Mouse (Mus musculus): ENCODE measurements around the gene Zfp846. TPM values are rescaled to one million over a fixed set of nuclear protein-coding genes. Genes with fewer than 3 reads are reported as not detected.

The Zfp846 gene
- polyA plus RNA-seq, 1 experiment: 6.9 TPM

DNA sequence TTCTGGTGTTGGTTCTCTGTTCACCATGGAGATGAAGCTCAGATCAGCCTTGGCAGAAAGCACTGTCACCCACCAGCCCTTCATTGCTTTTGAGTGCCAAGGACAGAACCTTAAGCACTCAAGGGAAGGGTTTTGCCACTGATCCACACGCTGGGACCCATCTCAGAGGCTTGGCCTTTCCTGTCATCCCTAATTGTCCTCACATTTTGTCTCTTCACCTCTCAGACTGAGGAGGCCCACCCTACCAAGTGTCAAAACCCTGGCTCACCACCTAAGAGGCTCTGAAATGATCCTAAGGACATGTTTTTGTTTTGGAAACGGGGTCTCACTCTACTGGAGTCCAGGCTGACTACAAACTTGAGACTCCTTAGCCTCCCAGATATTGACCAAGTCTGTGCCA lies 55.7 kb downstream of the Zfp846 start:
- peak; percentile 10 for DNase-seq (ENCODE audit: low spot score)

DNA sequence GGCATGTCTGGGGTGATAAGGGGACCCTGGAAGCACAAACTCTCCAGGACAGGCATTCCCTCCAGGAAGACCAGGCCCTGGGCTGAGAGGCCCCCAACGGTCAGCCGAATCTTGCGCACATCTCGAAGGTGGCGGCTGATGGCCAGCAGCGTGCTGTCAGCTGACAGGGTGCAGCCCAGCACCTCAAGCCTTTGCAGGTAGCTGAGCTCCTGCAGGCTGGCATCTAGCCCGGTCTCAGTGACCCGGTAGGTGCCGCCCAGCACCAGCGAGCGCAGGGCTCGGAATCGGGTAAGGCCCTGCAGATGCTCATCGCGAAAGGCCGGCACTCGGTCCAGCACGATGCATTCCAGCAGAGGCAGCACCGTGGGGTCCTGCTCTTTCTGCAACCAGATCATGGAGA lies 57.5 kb downstream of the Zfp846 start:
- DNase-seq (ENCODE audit: low spot score): peak; percentile 19

DNA sequence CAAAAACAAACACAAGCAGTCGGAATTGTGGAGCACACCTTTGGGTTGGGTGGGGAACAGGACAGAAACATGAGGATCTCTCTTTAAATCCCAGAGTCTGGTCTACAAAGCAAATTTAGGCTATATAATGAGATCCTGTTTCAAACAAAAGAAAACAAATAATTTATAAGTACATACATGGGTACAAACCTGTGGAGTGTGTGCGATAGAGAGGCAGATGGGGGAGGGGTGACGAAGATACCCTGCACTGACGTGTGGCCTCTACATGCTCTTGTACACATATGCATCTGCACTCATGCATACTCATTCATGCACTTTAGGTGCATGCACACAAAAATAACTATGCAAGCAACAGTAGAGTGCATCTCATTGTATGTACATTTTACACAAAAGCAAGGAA lies 58.4 kb downstream of the Zfp846 start:
- no peak for DNase-seq (ENCODE audit: low spot score)

DNA sequence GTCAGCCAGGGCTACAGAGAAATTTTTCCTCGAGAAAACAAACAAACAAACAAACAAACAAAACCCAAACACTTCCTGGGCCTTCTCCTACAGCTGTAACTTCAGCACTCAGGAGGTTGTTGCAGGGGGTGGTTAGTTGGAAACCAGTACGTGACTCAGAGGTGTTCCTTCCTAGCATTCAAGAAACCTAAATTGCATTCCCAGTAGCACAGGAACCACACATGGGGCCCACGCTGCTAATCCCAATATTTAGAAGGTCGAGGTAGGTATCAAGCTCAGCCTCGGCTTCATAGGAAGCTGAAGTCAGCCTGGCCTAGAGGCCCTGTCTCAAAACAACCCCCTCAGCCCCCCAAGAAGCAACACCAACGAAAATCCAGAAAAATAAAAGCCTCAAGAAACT lies 60.4 kb downstream of the Zfp846 start:
- DNase-seq (ENCODE audit: low spot score): no peak

DNA sequence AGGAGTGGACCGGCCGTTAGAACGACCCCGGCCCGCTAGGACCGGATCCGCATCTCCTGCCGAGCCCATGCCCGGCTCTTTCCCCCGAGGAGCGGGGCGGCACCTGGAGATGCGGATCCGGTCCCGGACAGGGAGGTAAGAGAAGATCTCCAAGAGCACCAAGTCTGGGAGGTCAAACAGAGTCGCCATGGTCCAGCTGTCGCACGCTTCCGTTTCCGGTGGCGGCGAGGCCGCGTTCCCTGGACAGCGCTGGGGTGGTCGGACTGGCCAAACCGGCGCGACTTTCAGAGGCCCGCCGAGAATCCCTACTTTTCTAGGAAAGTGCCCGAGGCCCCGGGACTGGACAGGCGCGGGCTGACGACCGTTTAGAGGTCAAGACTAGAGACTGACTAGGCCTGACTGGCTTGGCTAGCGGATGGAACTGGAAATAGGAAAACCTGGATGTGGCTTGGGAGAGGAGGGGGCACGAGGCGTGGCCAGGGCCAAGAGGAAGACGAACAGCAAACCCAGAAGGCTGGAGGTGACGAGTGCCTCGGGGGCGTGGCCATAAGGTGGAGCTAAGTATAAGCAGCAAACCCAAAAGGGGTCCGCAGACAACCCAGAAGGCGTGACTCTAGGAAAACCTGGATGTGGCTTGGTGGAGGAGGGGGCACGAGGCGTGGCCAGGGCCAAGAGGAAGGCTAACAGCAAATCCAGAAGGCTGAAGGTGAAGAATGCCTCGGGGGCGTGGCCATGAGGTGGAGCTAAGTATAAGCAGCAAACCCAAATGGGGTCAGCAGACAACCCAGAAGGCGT lies 61.2 kb downstream of the Zfp846 start, which contains the start of gene Ubl5:
TSS of gene Ubl5 (plus strand) at position 778 of the 795 bp plus-strand sequence.
- DNase-seq (ENCODE audit: low spot score): peak; percentile 32

DNA sequence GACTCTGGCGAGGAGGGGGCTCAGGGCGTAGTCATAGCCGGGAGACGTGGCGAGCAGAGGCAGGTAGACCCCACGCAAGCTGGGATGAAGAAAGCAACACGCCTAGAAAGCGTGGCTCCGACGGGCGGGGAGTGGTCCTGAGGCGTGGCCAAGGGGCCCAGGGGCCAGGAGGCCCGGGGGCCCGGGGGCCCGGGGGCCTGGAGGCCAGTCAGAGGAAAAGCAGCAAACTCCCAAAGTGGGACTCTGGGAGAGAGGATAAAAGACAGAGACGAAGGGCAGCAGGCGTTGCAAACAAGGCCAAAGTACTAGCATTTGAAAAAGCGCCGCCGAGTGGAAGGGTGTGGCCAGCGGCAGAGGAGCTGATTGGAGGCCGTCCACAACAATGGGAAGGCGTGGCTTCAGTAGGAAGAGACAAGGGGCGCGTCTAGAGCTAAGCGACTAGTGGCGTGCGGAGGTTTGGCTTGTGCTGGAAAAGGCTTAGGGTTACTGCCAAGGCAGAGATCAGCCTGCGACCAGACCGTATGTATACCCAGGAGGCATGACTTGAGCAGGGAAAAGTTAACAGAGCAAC lies 61.9 kb downstream of the Zfp846 start:
- peak; percentile 48 for DNase-seq (ENCODE audit: low spot score)

DNA sequence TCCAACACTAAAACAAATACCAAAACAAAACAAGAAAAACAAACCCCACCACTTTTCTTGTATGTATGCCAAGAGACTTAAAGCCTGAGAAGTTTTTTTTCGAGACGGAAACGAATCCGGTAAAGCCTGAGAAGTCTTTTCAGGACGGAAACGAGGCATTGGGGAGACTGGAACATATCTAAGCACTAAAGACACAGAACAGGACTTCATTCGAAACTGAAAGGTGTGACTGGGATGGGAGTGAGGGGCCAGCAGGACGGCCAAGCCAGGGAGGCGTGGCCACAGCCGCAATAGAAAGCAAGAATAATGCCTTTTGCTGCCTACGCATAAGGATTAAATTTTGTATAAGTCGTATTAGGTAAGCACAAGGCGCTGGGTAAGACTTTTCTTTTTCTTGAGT lies 62.7 kb downstream of the Zfp846 start:
- no peak for DNase-seq (ENCODE audit: low spot score)

DNA sequence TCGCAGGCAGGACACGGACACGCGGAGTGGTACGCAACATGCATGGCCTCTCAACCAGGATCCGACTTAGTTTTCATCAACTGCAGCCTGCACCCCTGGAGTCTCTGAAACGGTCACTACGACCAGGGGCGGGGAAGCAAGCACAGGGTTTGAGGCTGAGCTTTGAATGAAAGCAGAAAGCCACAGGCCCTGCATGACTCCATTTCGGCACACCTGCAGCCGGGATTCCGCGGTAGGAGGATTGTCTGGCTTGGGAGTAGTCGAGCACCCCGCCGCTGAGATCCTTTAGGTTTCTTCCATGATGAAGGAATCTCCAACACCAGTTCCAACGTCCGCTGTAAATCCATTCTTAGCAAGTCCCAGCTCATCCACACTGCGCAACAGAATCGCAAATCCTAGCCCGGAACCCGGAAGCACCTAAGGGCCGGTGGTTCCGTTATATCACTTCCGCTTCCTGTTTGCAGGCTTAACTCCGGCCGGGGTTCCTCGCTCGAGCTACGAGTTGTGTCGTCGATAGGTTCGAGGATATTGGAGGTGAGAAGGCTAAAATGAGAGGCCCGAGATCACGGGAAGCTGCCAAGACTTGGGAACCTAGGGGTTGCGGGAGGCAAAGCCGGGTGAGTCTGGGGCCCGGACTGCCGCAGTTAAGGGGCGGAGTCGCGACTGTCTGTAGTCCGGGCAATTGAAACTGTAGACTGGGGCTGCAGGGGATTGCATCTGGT lies 63.4 kb downstream of the Zfp846 start, which contains the start of gene Fbxl12:
TSS of gene Fbxl12 (minus strand) at position 408 of the 722 bp plus-strand sequence.
- DNase-seq (ENCODE audit: low spot score): peak; percentile 65

DNA sequence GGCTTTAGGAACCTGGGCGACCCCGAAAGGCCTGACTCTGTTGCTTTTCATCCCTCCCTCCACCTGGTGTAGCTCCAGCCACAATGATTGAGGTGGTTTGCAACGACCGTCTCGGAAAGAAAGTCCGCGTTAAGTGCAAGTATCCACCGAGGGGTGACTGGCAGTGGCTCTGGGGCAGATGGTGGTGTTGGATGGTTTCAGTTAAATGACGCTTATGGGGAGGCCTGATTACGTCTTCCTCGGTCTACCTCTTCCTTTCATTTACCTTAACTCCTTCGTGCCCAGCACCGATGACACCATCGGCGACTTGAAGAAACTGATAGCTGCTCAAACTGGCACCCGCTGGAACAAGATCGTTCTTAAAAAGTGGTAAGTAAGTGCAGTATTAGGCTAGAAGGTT lies 64.0 kb downstream of the Zfp846 start:
- DNase-seq (ENCODE audit: low spot score): no peak

DNA sequence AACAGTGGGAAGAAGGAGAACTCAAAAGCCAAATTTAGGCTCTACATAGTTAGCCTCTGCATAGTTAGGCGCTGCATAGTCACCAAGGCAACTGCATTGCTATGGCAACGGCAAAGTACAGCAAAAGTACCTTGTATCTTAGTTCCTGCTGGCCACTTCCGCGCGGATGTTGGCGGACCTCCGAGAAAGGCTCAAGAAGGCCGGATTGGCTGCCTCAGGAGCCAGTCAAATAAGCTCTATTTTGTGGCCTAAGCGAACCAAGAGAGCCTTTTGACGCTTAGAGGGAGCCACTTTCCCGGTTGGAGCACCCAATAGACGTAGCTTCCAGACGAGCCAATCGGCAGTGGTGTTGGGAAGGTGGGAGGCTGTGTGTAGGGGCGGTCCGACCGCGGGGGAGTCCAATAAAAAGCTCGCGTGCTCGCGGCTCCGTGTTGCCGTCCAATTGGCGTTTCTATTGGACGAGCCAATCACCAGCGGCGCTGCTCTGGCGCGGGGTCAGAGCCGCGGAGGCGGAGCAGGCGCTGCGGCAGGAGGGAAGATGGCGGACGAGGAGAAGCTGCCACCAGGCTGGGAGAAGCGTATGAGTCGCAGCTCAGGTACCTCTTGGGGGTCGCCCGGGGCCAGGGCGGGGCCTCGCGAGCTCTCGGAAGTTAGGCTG lies 70.6 kb downstream of the Zfp846 start, which contains the start of gene Pin1:
TSS of gene Pin1 (plus strand) at position 494 of the 658 bp plus-strand sequence.
- DNase-seq (ENCODE audit: low spot score): peak; percentile 92

DNA sequence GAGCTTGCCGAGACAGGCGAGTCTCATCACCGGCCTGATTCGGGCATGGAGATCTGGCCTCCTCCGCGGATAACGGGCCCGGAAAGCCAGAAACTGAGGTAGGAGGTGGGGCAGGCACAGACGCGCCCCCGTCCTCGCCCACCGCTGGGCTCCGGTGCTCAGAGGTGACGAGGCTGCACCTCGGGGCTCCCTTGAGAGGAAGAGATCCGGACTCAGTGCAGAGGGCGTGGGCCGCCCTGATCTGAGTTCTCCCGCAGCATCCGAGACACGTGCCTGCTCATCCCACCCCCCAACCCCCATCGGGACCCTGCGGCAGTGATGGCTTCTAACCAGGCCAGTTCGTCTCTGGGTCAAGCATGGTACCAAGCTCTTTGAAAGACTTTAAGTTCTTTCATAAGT lies 71.2 kb downstream of the Zfp846 start:
- no peak for DNase-seq (ENCODE audit: low spot score)

DNA sequence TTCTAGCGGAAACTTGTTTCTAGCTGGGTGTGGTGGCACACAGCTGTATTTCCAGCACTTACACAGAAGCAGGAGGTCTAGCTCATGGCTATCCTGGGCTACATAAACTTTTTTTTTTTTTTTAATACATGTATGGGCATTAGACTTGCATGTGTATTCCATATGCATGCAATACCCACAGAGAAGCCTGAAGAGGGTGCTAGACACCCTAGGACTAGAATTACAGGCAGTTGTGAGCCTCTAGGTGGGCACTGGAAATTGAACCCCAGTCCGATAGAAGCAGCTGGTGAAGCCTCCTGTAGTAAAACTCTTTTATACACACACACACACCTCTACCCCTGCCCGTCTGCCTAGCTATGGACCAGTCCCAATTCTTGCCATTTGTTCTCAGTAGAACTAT lies 72.8 kb downstream of the Zfp846 start:
- no peak for DNase-seq (ENCODE audit: low spot score)

Other genes starting within 250 kb of the Zfp846 start
- not detected in 2 replicates for gene Olfr18, start 245.2 kb upstream of the Zfp846 start, polyA plus RNA-seq (2012; rRNA removed)
- 22.6 and 26.5 TPM in 2 replicates for gene Zfp560, start 196.1 kb upstream of the Zfp846 start, polyA plus RNA-seq (2012; rRNA removed)
- 6.8 and 7.5 TPM in 2 replicates for gene Zfp26, start 121.1 kb upstream of the Zfp846 start, polyA plus RNA-seq (2012; rRNA removed)
- 16.0 and 17.1 TPM in 2 replicates for gene Zfp426, start 88.5 kb upstream of the Zfp846 start, polyA plus RNA-seq (2012; rRNA removed)
- 37.7 and 39.1 TPM in 2 replicates for gene Zfp266, start 59.9 kb upstream of the Zfp846 start, polyA plus RNA-seq (2012; rRNA removed)
- gene Ubl5, start 61.6 kb downstream of the Zfp846 start, polyA plus RNA-seq (2012; rRNA removed): 477 and 551 TPM in 2 replicates
- gene Fbxl12, start 63.5 kb downstream of the Zfp846 start, polyA plus RNA-seq (2012; rRNA removed): 35.2 and 38.0 TPM in 2 replicates
- 16.3 and 18.9 TPM in 2 replicates for gene Pin1, start 70.8 kb downstream of the Zfp846 start, polyA plus RNA-seq (2012; rRNA removed)
- 4.7 and 6.2 TPM in 2 replicates for gene Olfm2, start 165.1 kb downstream of the Zfp846 start, polyA plus RNA-seq (2012; rRNA removed)
- 13.5 and 14.3 TPM in 2 replicates for gene Col5a3, start 233.8 kb downstream of the Zfp846 start, polyA plus RNA-seq (2012; rRNA removed)
- gene Rdh8, start 237.2 kb downstream of the Zfp846 start, polyA plus RNA-seq (2012; rRNA removed): not detected in 2 replicates

Measured in urinary bladder, adult 2 months (tissue).